In genomic region chr14:13901611-13902067, GRCm38 (mm10) we compare ENCODE assay signal across 7 mouse cellular contexts. TPM values are rescaled to one million over a fixed set of nuclear protein-coding genes. Genes with fewer than 3 reads are reported as not detected.
DNase-seq lines count a peak whose midpoint lies in the region; ATAC-seq lines count a peak whose summit lies in the region.

No protein-coding gene starts in this region.

- peak overlapping the region; percentile 78 for H3K9ac ChIP-seq in forebrain, embryonic 15.5 days (replicated peaks)
- H3K9ac ChIP-seq in hindbrain, embryonic 15.5 days = peak overlapping the region; percentile 55

- peak overlapping the region; percentile 97 for H3K4me2 ChIP-seq in forebrain, embryonic 15.5 days (replicated peaks)
- H3K4me2 ChIP-seq in hindbrain, embryonic 15.5 days = peak overlapping the region; percentile 92

- no peak overlapping the region for H3K27ac ChIP-seq in forebrain, embryonic 15.5 days (replicated peaks)
- no peak overlapping the region; the same call in 1 of the 2 replicates for H3K27ac ChIP-seq in hindbrain, embryonic 15.5 days (replicated peaks)

- H3K4me1 ChIP-seq in forebrain, embryonic 15.5 days = peaks cover 6% of the 10 kb centered on the region; the same call in 1 of the 2 replicates
- 0 out of 2 replicates have a peak, but pooled peaks cover 6% of the 10 kb centered on the region for H3K4me1 ChIP-seq in hindbrain, embryonic 15.5 days (replicated peaks)

- peak; percentile 71 for DNase-seq in NIH3T3 (ENCODE audit: low read depth)
- DNase-seq in layer of hippocampus, postnatal 36 days = peak; percentile 13 to 50
- DNase-seq in lung, postnatal 14 days = peak; percentile 46
- peak; percentile 89 for DNase-seq in retina, postnatal 1 day

- no peaks in the 10 kb centered on the region for H3K36me3 ChIP-seq in forebrain, embryonic 15.5 days
- H3K36me3 ChIP-seq in hindbrain, embryonic 15.5 days = no peaks in the 10 kb centered on the region

- ATAC-seq in cerebellum, adult (ENCODE audit: insufficient number of reproducible peaks, low FRiP score, low TSS enrichment) = peak; percentile 82
- ATAC-seq in forebrain, embryonic 15.5 days (replicated peaks) = peak; percentile 93
- peak; percentile 94 for ATAC-seq in hindbrain, embryonic 15.5 days (ENCODE audit: low FRiP score, low read depth)

- no peaks in the 10 kb centered on the region for H3K9me3 ChIP-seq in forebrain, embryonic 15.5 days
- no peaks in the 10 kb centered on the region for H3K9me3 ChIP-seq in hindbrain, embryonic 15.5 days

- H3K27me3 ChIP-seq in forebrain, embryonic 15.5 days = no peaks in the 10 kb centered on the region
- no peaks in the 10 kb centered on the region for H3K27me3 ChIP-seq in hindbrain, embryonic 15.5 days

- H3K4me3 ChIP-seq in forebrain, embryonic 15.5 days = peak overlapping the region; percentile 55
- H3K4me3 ChIP-seq in hindbrain, embryonic 15.5 days = peak overlapping the region; percentile 51

- WGBS in forebrain, embryonic 15.5 days = under 1% methylated on average over 22 of the region's 22 CpGs
- 1% methylated on average over 22 of the region's 22 CpGs for WGBS in hindbrain, embryonic 15.5 days

RNA-seq across cellular contexts. Expression of gene Gm281, which starts 12.6 kb away (rescaled TPM):
- not detected in 2 replicates for polyA plus RNA-seq in forebrain, embryonic 15.5 days (2015; fragmentation: Nextera tagmentation; extraction: Ambion mirVana)
- polyA plus RNA-seq in hindbrain, embryonic 15.5 days (2015; fragmentation: Nextera tagmentation; extraction: Ambion mirVana) = not detected in 2 replicates
- not detected for total RNA-seq in layer of hippocampus, postnatal 36 days (2021)

RNA-seq across cellular contexts. Expression of gene Atxn7, which starts 59.6 kb away (rescaled TPM):
- polyA plus RNA-seq in forebrain, embryonic 15.5 days (2015; fragmentation: Nextera tagmentation; extraction: Ambion mirVana) = 4.0 and 5.7 TPM in 2 replicates
- polyA plus RNA-seq in hindbrain, embryonic 15.5 days (2015; fragmentation: Nextera tagmentation; extraction: Ambion mirVana) = 3.8 and 4.6 TPM in 2 replicates
- 10 to 100 TPM; 29.0 to 32.6 TPM for total RNA-seq in layer of hippocampus, postnatal 36 days (2021)

Comparison
In these comparisons a context has a peak if more than half of its experiments do, and no peak if none do; other contexts are left out.
1. DNase-seq: peak in every context shown above with its lines; median percentile 89 in retina, postnatal 1 day; 71 in NIH3T3; 46 in lung, postnatal 14 days; 32 in layer of hippocampus, postnatal 36 days.